Mouse (Mus musculus): ENCODE measurements around the gene Tgif1.

GRCm38 (mm10) chr17:70886641-70887391, 33.5 kb upstream of the Tgif1 start:
- no peak for TF ChIP-seq ZC3H11A (IDR thresholded peaks at IDR 0.05; ENCODE audit: borderline replicate concordance, low read depth, low read length)
- TF ChIP-seq ZNF384 (IDR thresholded peaks at IDR 0.05; ENCODE audit: low read depth, low read length): no peak
- no peak for TF ChIP-seq CHD2 (IDR thresholded peaks at IDR 0.05; ENCODE audit: low read depth, low read length)
- TF ChIP-seq HCFC1 (IDR thresholded peaks at IDR 0.05; ENCODE audit: borderline replicate concordance, insufficient read depth, low read length): no peak
- TF ChIP-seq MAFK (IDR thresholded peaks at IDR 0.05; ENCODE audit: insufficient read depth, low read depth, low read length): no peak
